Mouse (Mus musculus) erythroblast, embryonic 14.5 days (primary cell): ENCODE measurements around the gene Chpt1. TPM values are rescaled to one million over a fixed set of nuclear protein-coding genes. Genes with fewer than 3 reads are reported as not detected.
"Not testable (repeated sequence)": the region's sequence is repeated elsewhere in the genome, so short reads cannot be mapped to it uniquely, and the experiment has no call there.

Experiments used
- H3K27me3 ChIP-seq: 2 replicates; pipeline ENCODE4 v1.6.1; 2012; ENCODE audit warnings: inconsistent platforms; ENCODE audit not compliant: control insufficient read depth
- H3K36me3 ChIP-seq: 2 replicates; pipeline ENCODE4 v1.6.1; 2012; ENCODE audit warnings: mild to moderate bottlenecking, inconsistent platforms; ENCODE audit not compliant: control insufficient read depth
- H3K4me1 ChIP-seq: 2 replicates; pipeline ENCODE4 v1.6.1; 2012; ENCODE audit warnings: inconsistent platforms; ENCODE audit not compliant: control insufficient read depth
- H3K4me3 ChIP-seq: replicated peaks from 2 replicates; pipeline ENCODE3; 2012; ENCODE audit warnings: moderate library complexity, mild to moderate bottlenecking, inconsistent platforms
- H3K9me3 ChIP-seq: 2 replicates; pipeline ENCODE4 v1.6.1; 2012; ENCODE audit warnings: low read length, inconsistent platforms, mixed read lengths; ENCODE audit not compliant: control insufficient read depth
- GATA1 ChIP-seq: IDR thresholded peaks from 2 replicates; pipeline ENCODE4 v1.6.1; 2012; ENCODE audit warnings: low read length, inconsistent platforms, mixed read lengths
- TAL1 ChIP-seq: IDR thresholded peaks from 3 replicates; pipeline ENCODE4 v1.6.1; 2012; ENCODE audit warnings: low read length, inconsistent platforms, mixed read lengths
- polyA plus RNA-seq: library from polyadenylated mRNA; stranded (reverse); fragments of >175 nt; gene quantifications from 2 replicates; pipeline ENCODE4 v1.2.3, GENCODE M21; 2012

Gene Chpt1
- polyA plus RNA-seq = 0.21 and 0.23 TPM in 2 replicates

DNA sequence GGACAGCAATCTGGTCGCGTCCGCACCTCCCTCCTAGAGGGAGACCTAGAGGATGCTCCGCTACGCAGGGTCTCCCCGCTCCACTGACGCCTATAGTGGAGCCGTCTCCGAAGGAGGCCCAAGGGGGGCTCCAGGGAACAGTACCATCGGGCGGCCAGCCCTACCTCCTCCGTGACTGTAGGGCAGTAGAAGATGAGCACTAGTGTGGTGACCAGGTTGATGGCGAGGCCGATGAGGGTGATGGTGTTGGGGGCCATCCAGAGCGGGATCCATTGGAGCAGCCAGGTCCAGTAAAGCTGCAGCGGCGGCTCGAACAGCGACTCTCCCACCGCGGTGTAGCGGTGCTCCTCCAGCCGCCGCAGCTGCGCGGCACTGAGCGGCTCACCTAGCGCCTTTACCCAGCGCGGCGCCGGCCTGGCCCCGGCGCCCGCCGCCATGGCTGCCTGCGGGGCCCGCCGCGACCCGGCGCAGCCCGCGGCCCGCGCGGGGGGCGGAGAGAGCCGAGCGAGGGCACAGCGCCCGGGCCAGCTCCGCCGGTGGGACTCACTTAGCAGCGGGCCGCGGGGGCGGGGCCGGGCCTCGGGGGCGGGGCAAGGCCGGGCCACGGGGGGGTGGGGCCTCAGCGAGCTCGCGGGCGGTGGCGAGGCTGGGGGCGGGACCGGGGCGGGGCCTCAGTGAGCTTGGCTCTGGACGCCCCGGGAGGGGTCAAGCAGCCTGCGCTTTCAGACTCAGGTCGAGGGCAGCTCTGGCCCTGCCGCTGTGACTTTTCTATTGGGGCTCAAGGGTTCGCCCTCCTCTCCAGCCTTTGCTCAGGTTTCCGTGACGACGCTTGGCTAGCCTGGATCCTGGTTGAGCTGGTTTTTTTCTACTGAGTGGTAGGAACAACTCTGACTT lies at the start of gene Chpt1:
Chpt1 (minus strand) TSS at position 653 of the 894 bp plus-strand sequence.
- no peaks in the 10 kb centered on the region for H3K9me3 ChIP-seq
- H3K36me3 ChIP-seq = no peaks in the 10 kb centered on the region
- peaks cover 12% of the 10 kb centered on the region for H3K4me1 ChIP-seq
- peaks cover 6% of the 10 kb centered on the region for H3K27me3 ChIP-seq
- TF ChIP-seq TAL1 = no peak
- no peak for TF ChIP-seq GATA1
- H3K4me3 ChIP-seq = peak within 1 kb of the TSS; percentile 67

DNA sequence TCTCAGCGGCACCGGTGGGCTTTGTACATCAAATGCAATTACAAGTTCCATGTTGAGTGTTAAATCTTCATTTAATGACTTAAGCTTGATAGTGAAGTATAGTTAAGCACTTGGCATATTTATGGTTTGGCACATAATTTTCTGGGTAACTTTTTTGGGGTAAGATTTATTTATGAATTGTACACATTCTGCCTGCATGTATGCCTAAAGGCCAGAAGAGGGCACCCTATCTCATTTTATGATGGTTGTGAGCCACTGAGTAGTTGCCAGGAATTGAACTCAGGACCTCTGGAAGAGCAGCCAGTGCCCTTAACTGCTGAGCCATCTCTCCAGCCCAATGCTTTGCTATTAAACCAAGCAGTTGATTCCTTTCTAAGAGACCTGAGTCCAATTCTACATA lies 48.9 kb upstream of the Chpt1 start:
- no peaks in the 10 kb centered on the region for H3K36me3 ChIP-seq
- H3K4me1 ChIP-seq = peaks cover 2% of the 10 kb centered on the region; the same call in 1 of the 2 replicates
- no peaks in the 10 kb centered on the region; the same call in 1 of the 2 replicates for H3K9me3 ChIP-seq
- no peak overlapping the region for H3K4me3 ChIP-seq
- no peaks in the 10 kb centered on the region for H3K27me3 ChIP-seq
- TF ChIP-seq GATA1 (no peak), TAL1 (no peak)

- no peak for TF ChIP-seq GATA1
- TF ChIP-seq TAL1 = no peak
Measured at GRCm38 (mm10) chr10:88550225-88550624, 46.4 kb upstream of the Chpt1 start.

DNA sequence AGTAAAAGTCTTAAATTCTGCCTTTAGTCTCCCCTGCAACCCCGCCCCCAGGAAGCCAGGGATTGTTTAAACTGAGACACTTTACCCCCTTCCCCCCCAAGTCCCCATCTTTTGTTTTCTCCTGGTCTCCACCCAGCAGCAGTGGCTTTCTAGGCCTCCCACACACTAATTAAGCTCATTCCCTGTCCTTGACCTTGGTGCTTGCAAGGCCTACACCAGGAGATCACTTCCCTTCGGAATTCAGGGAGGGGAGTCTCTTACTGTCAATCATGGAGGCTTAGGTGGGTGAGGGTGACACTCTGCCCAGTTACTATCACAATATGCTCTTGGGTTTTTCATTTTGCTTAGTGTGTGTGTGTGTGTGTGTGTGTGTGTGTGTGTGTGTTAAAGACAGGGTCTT lies 43.8 kb upstream of the Chpt1 start:
- TF ChIP-seq TAL1 = no peak
- no peak for TF ChIP-seq GATA1
- Histone ChIP-seq H3K4me1 (peaks cover 2% of the 10 kb centered on the region; the same call in 1 of the 2 replicates), H3K36me3 (no peaks in the 10 kb centered on the region), H3K9me3 (peaks cover 3% of the 10 kb centered on the region; the same call in 1 of the 2 replicates), H3K27me3 (no peaks in the 10 kb centered on the region), H3K4me3 (no peak overlapping the region)

More at GRCm38 (mm10) chr10:88550225-88550624, 46.4 kb upstream of the Chpt1 start:
- H3K36me3 ChIP-seq = no peaks in the 10 kb centered on the region
- no peaks in the 10 kb centered on the region for H3K27me3 ChIP-seq
- H3K9me3 ChIP-seq = no peaks in the 10 kb centered on the region; the same call in 1 of the 2 replicates
- no peak overlapping the region for H3K4me3 ChIP-seq
- peaks cover 2% of the 10 kb centered on the region; the same call in 1 of the 2 replicates for H3K4me1 ChIP-seq

- TF ChIP-seq GATA1 (no peak), TAL1 (no peak)
- Histone ChIP-seq H3K9me3 (no peaks in the 10 kb centered on the region; the same call in 1 of the 2 replicates), H3K27me3 (no peaks in the 10 kb centered on the region), H3K36me3 (no peaks in the 10 kb centered on the region), H3K4me1 (no peaks in the 10 kb centered on the region), H3K4me3 (no peak overlapping the region)
Measured at GRCm38 (mm10) chr10:88530631-88531030, 26.8 kb upstream of the Chpt1 start.

DNA sequence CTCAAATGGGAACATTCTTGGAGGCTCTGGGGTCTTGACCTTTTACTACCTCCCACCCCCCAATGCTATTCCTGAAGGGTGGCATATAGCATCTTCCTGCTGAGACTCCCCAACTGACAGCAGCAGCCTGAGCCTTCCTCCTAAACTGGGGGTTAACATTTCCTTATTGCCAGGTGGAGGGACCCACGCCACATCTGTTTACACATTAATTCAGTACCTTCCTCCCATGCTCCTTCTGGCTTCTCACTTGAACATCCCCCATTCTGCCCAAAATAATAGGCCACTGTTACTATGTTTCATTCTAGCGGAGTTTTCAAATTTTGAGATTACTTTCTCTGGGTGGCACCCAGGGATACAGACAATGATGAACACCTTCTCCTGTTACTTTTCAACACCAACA lies 20.1 kb upstream of the Chpt1 start:
- no peaks in the 10 kb centered on the region for H3K36me3 ChIP-seq
- H3K27me3 ChIP-seq = no peaks in the 10 kb centered on the region
- no peaks in the 10 kb centered on the region for H3K9me3 ChIP-seq
- TF ChIP-seq TAL1 = no peak
- peaks cover 2% of the 10 kb centered on the region; the same call in 1 of the 2 replicates for H3K4me1 ChIP-seq
- H3K4me3 ChIP-seq = no peak overlapping the region

GRCm38 (mm10) chr10:88523212-88523611 lies 19.3 kb upstream of the Chpt1 start:
- Histone ChIP-seq H3K27me3 (no peaks in the 10 kb centered on the region), H3K36me3 (no peaks in the 10 kb centered on the region), H3K4me3 (no peak overlapping the region), H3K4me1 (peaks cover 2% of the 10 kb centered on the region; the same call in 1 of the 2 replicates), H3K9me3 (no peaks in the 10 kb centered on the region)
- no peak for TF ChIP-seq GATA1

DNA sequence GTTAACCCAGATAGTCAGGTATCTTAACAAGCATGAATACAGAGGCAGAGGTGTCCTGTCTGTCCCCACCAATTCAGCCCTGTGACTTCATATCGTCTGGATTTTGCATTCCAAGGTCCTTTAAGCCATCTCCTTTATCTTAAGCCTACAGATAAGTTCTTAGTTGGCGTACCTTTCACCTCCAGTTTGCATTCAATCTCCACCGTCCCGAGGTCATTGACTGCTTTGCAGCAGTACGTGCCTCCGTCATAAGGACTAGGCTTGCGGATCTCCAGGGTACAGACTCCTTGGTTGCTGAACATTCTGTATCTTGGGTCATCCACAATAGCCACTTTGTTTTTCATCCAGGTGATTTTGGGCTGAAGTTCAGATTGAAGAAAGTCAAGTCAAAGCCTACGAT lies 18.9 kb upstream of the Chpt1 start:
- Histone ChIP-seq H3K4me3 (no peak overlapping the region), H3K27me3 (no peaks in the 10 kb centered on the region), H3K9me3 (no peaks in the 10 kb centered on the region), H3K36me3 (no peaks in the 10 kb centered on the region), H3K4me1 (peaks cover 2% of the 10 kb centered on the region; the same call in 1 of the 2 replicates)
- no peak for TF ChIP-seq GATA1
- TF ChIP-seq TAL1 = no peak

DNA sequence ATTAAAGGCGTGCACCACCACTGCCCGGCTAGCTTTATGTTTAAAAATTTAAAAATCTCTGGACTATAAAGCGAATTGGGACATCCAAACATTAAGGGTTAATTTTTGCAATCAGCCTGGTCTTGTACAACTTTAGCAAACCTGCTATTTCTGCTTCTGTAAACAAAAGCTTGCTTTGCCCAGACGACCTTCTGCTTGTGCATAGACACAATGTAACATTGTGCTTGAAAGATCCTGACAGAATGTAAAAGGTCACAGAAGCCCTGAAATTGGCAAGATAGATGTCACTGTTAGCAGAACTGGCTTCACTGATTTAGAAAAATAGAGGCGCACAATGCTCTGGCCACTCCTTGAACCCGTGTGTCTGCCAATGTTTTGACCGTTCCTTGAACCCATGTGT lies 11.2 kb upstream of the Chpt1 start:
- not testable (repeated sequence) for H3K9me3 ChIP-seq, H3K36me3 ChIP-seq, H3K4me3 ChIP-seq, H3K27me3 ChIP-seq, H3K4me1 ChIP-seq
